In genomic region chr1:16007809-16008208, GRCm38 (mm10) we compare ENCODE assay signal across 25 mouse cellular contexts.
DNase-seq lines count a peak whose midpoint lies in the region; ATAC-seq and TF ChIP-seq lines count a peak whose summit lies in the region.
"Had no signal": no experiment of that assay in that cellular context is flagged by ENCODE, and none has a peak within 500 bp of the region (broad histone marks: within the 10 kb centered on the region; RNA-seq: fewer than 3 reads in every experiment).

No protein-coding gene starts in this region.

- no peak for TF ChIP-seq POLR2A in liver, adult 2 months (IDR thresholded peaks at IDR 0.05; ENCODE audit: extremely low read depth, insufficient read depth, low read length)

- H3K27me3 ChIP-seq in liver, adult 2 months (ENCODE audit: control insufficient read depth, insufficient read depth, low read length) = no peaks in the 10 kb centered on the region
- H3K27me3 ChIP-seq in Patski = no peaks in the 10 kb centered on the region
- H3K27me3 ChIP-seq: embryonic facial prominence, embryonic 13.5 days; embryonic facial prominence, embryonic 15.5 days; forebrain, embryonic 12.5 days had no signal

- POLR2A ChIA-PET in Patski (lab: Charles Lee) = interaction anchor here (0.8 kb wide), 1 partner anchor 223 kb away, joined by 4 read pairs; no protein-coding TSS in a partner anchor

- H3K36me3 ChIP-seq in liver, adult 2 months (ENCODE audit: control insufficient read depth, insufficient read depth, low read length) = no peaks in the 10 kb centered on the region
- H3K36me3 ChIP-seq: embryonic facial prominence, embryonic 13.5 days; embryonic facial prominence, embryonic 15.5 days; forebrain, embryonic 10.5 days; forebrain, embryonic 12.5 days had no signal

- no peaks in the 10 kb centered on the region for H3K4me1 ChIP-seq in liver, adult 2 months (ENCODE audit: control insufficient read depth, insufficient read depth, low read length)
- H3K4me1 ChIP-seq: embryonic facial prominence, embryonic 13.5 days; embryonic facial prominence, embryonic 15.5 days; forebrain, embryonic 10.5 days; forebrain, embryonic 12.5 days had no signal

- ATAC-seq in Patski = peak; percentile 99
- ATAC-seq: activated CD4-positive, CD25-positive, alpha-beta regulatory T cell, adult 4 months; forebrain, embryonic 14.5 days; forebrain, embryonic 16.5 days had no signal

- WGBS in liver, adult 2 months = 38% methylated on average over 3 of the region's 3 CpGs

- in situ Hi-C loops in Patski (cut with MboI; ENCODE audit: low pct_unique_long_range_greater_than_20kb) = no loop called here

- no peaks in the 10 kb centered on the region for H3K79me2 ChIP-seq in liver, adult 2 months (ENCODE audit: control insufficient read depth, insufficient read depth, low read length)

- H3K4me3 ChIP-seq in liver, adult 2 months (ENCODE audit: insufficient read depth, low read depth, low read length) = no peak overlapping the region
- H3K4me3 ChIP-seq: embryonic facial prominence, embryonic 13.5 days; embryonic facial prominence, embryonic 15.5 days; erythroblast, embryonic 14.5 days; forebrain, embryonic 10.5 days; forebrain, embryonic 12.5 days had no signal

- H3K9ac ChIP-seq in liver, adult 2 months (ENCODE audit: low read depth, low read length) = no peak overlapping the region
- H3K9ac ChIP-seq: embryonic facial prominence, embryonic 13.5 days; embryonic facial prominence, embryonic 15.5 days; forebrain, embryonic 12.5 days had no signal

- DNase-seq in liver, adult 2 months (ENCODE audit: extremely low read depth, low read depth, low spot score) = peak; percentile 57
- DNase-seq in liver (no peak), Patski (ENCODE audit: low read depth, low spot score) (peak; percentile 64)
- peak; percentile 20 for DNase-seq in brain, adult 2 months (ENCODE audit: low read depth, low spot score)
- no peak for DNase-seq in thymus, postnatal 0 days (ENCODE audit: low spot score)
- no peak for DNase-seq in spleen, postnatal 4 days (ENCODE audit: low spot score in 2 of 2)
- DNase-seq in kidney, adult 9 months = no peak
- DNase-seq: adrenal gland, adult 2 months; adrenal gland, postnatal 10 days; adrenal gland, postnatal 25 days; cerebellum, adult 11 months; cerebellum, adult 18-20 months; cerebellum, adult 8-10 months; cerebellum, adult 9-11 months; cerebellum, postnatal 14 days; cerebellum, postnatal 36 days; embryo, embryonic 11 days had no signal

- H3K27ac ChIP-seq in liver, adult 2 months (replicated peaks; ENCODE audit: insufficient read depth, low read depth, low read length) = no peak overlapping the region
- H3K27ac ChIP-seq: embryonic facial prominence, embryonic 13.5 days; embryonic facial prominence, embryonic 15.5 days; forebrain, embryonic 10.5 days; forebrain, embryonic 12.5 days had no signal

- CTCF ChIA-PET in Patski (lab: Charles Lee) = interaction anchor here (1.6 to 2.9 kb wide), 5 partner anchors 9 to 132 kb away, joined by 3 to 7 read pairs (median 4); no protein-coding TSS in a partner anchor

- no peak for TF ChIP-seq CTCF in liver, adult 2 months (IDR thresholded peaks at IDR 0.05; ENCODE audit: low read depth, low read length)
- no peak for TF ChIP-seq CTCF in Patski (IDR thresholded peaks at IDR 0.05)

Comparison
In these comparisons a context has a peak if more than half of its experiments do, and no peak if none do; other contexts are left out.
1. DNase-seq: peak in liver, adult 2 months (single experiment), Patski (single experiment) and brain, adult 2 months (single experiment); none in liver (single experiment), thymus, postnatal 0 days (single experiment), spleen, postnatal 4 days (0 of 2) and kidney, adult 9 months (single experiment).